Mouse (Mus musculus): ENCODE measurements around the gene Nkain4. TPM values are rescaled to one million over a fixed set of nuclear protein-coding genes. Genes with fewer than 3 reads are reported as not detected.

The Nkain4 gene
- total and polyA plus RNA-seq, 3 experiments: not detected

DNA sequence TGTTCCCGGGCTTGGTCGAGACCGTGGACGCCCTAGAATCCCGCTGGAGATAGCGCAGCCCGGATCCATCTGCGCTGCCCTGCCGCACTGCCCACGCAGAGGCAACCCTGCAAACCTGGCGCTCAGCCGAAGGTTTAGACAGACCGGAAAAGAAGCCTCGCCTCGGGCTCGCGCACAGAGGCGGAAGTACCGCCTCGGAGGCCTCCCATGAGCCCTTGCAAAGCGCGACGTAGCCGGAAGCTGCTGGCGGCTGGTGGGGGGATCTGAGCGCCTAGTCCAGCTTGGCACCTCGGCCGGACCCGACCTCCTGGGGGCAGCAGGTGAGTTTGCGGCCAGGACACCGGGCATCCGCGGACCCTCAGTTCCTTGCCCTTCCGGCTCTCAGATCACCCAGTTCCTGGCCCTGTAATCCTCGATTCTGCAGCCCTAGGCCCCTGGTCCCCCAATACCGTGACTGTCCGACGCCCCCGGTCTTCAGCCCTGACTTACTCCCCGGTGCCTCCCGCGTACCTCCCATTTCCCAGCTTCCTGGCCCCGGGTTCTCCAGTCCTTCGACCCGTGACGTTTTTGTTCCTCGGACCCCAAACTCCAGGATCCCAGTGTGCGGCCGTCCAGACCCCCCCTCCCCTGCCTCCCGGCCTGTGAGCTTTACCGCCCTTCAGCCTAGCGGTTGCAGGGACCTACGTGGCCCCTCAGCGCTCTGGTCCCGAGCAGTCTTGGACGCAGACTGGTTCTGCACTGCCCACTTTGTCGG lies 12.7 kb upstream of the Nkain4 start, which contains the start of gene Arfgap1 (continued):
- TF ChIP-seq ZMIZ1 (IDR thresholded peaks at IDR 0.05; ENCODE audit: low read depth, low read length) (peak; percentile 96), NELFE (IDR thresholded peaks at IDR 0.05; ENCODE audit: low read depth, low read length) (peak; percentile 96), MYC (IDR thresholded peaks at IDR 0.05; ENCODE audit: low read depth, low read length) (peak; percentile 78)

DNA sequence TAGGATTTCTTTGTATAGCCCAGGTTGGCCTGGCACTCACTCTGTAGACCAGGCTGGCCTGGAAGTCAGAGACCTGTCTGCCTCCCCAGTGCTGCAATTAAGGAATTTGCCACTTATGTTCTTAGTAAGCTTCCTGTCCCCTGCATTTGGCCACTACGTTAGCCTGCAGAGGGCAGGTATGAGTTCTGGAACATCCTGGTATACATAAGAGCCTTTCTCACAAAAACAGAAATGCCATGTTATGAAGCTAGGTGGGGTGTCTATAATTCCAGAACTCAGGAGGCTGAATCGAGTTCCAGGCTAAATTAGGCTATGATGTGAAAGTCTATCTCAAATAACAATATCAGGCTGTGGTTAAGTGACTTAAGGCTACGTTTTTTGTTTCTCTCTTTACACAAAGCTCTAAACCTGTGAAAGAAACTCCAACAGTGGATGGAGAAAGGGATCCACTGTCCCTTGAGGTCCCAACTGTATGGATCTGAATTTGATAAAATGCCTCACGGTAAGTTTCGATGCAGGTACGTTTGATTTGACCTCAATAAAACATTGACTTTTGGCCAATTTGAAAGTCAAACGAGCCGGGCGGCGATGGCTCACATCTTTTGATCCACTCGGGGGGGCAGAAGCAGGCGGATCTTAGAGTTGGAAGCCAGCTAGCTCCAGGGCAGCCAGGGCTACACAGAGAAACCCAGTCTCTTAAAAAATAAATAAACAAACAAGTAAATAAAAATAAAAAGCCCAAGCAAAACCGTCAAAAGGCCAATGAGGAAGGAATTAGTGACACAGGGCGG lies 11.8 kb upstream of the Nkain4 start:
- Histone ChIP-seq H3K79me2 (ENCODE audit: control insufficient read depth, insufficient read depth, low read length, poor library complexity) (peaks cover 21% of the 10 kb centered on the region), H3K4me1 (ENCODE audit: control insufficient read depth in 1 of 2, insufficient read depth in 2 of 2, low read length in 2 of 2) (peaks cover 2 to 7% of the 10 kb centered on the region in 2 experiments; a peak in 2 of 4 replicates), H3K36me3 (ENCODE audit: control insufficient read depth in 1 of 2, insufficient read depth in 2 of 2, low read length in 2 of 2) (peaks cover 0 to 11% of the 10 kb centered on the region in 2 experiments; a peak in 3 of 4 replicates), H3K4me3 (ENCODE audit: control insufficient read depth in 1 of 2, insufficient read depth in 1 of 2, low read depth in 2 of 2, low read length in 2 of 2) (peak overlapping the region; percentile 72 to 88), H3K27ac (ENCODE audit: control insufficient read depth, low read depth, low read length) (peak overlapping the region; percentile 51), H3K9me3 (replicated peaks; ENCODE audit: insufficient read depth, low read length) (no peaks in the 10 kb centered on the region), H3K9ac (ENCODE audit: control insufficient read depth, low read depth, low read length, poor library complexity, severe bottlenecking) (peak overlapping the region; percentile 78), H3K27me3 (ENCODE audit: control insufficient read depth in 1 of 2, insufficient read depth in 2 of 2, low read length in 2 of 2) (no peaks in the 10 kb centered on the region)
- peak; percentile 69 for DNase-seq (ENCODE audit: low read depth, low spot score)
- no peak for TF ChIP-seq KAT2A (conservative IDR thresholded peaks at IDR 0.05; ENCODE audit: low read depth, low read length)
- no peak for TF ChIP-seq POLR2AphosphoS2 (IDR thresholded peaks at IDR 0.05; ENCODE audit: low read length)
- no peak for TF ChIP-seq NRF1 (IDR thresholded peaks at IDR 0.05; ENCODE audit: insufficient read depth, low read depth, low read length, poor library complexity, severe bottlenecking)
- TF ChIP-seq ZC3H11A (IDR thresholded peaks at IDR 0.05; ENCODE audit: low read depth, low read length): no peak
- no peak for TF ChIP-seq GABPA (IDR thresholded peaks at IDR 0.05; ENCODE audit: low read depth, low read length)
- no peak for TF ChIP-seq BHLHE40 (IDR thresholded peaks at IDR 0.05; ENCODE audit: borderline replicate concordance, low read depth, low read length)
- TF ChIP-seq TCF12 (IDR thresholded peaks at IDR 0.05; ENCODE audit: low read depth, low read length): no peak
- TF ChIP-seq CTCF (IDR thresholded peaks at IDR 0.05 in 2 of 3, conservative IDR thresholded peaks at IDR 0.05 in 1 of 3; ENCODE audit: control insufficient read depth in 1 of 3, insufficient read depth in 1 of 3, low read depth in 2 of 3, low read length in 3 of 3, poor library complexity in 1 of 3, severe bottlenecking in 1 of 3): peak in 1 of 3 experiments; percentile 42; a peak in 3 of 6 replicates
- no peak for TF ChIP-seq RCOR1 (IDR thresholded peaks at IDR 0.05; ENCODE audit: low read depth, low read length)
- no peak for TF ChIP-seq MYC (IDR thresholded peaks at IDR 0.05; ENCODE audit: low read depth, low read length)
- no peak for TF ChIP-seq MXI1 (IDR thresholded peaks at IDR 0.05; ENCODE audit: low read depth, low read length)
- TF ChIP-seq UBTF (IDR thresholded peaks at IDR 0.05; ENCODE audit: borderline replicate concordance, insufficient read depth, low read depth, low read length): no peak
- no peak for TF ChIP-seq MYB (IDR thresholded peaks at IDR 0.05; ENCODE audit: low read depth, low read length)
- TF ChIP-seq TBP (IDR thresholded peaks at IDR 0.05; ENCODE audit: low read depth, low read length): no peak
- TF ChIP-seq MAX (IDR thresholded peaks at IDR 0.05; ENCODE audit: low read length): no peak
- no peak; the same call in 1 of the 2 replicates for TF ChIP-seq SIN3A (IDR thresholded peaks at IDR 0.05; ENCODE audit: low read length)
- no peak for TF ChIP-seq RAD21 (IDR thresholded peaks at IDR 0.05; ENCODE audit: low read depth, low read length)
- TF ChIP-seq ZKSCAN1 (IDR thresholded peaks at IDR 0.05; ENCODE audit: low read depth, low read length): no peak
- TF ChIP-seq MAFK (IDR thresholded peaks at IDR 0.05; ENCODE audit: borderline replicate concordance, low read depth, low read length): no peak
- TF ChIP-seq ETS1 (IDR thresholded peaks at IDR 0.05; ENCODE audit: low read depth, low read length): no peak
- no peak for TF ChIP-seq MEF2A (IDR thresholded peaks at IDR 0.05; ENCODE audit: extremely low read depth, insufficient replicate concordance, low read depth, low read length, poor library complexity, severe bottlenecking)
- no peak for TF ChIP-seq ELF1 (IDR thresholded peaks at IDR 0.05; ENCODE audit: low read depth, low read length)
- no peak for TF ChIP-seq CHD2 (IDR thresholded peaks at IDR 0.05; ENCODE audit: low read length)
- TF ChIP-seq CHD1 (IDR thresholded peaks at IDR 0.05; ENCODE audit: low read depth, low read length): no peak
- 0 out of 2 replicates have a peak, but pooled peaks have one; percentile 22 for TF ChIP-seq HCFC1 (IDR thresholded peaks at IDR 0.05; ENCODE audit: low read depth, low read length)
- no peak; the same call in 1 of the 2 replicates for TF ChIP-seq NELFE (IDR thresholded peaks at IDR 0.05; ENCODE audit: low read depth, low read length)
- TF ChIP-seq POLR2AphosphoS5 (IDR thresholded peaks at IDR 0.05; ENCODE audit: borderline replicate concordance, low read depth, low read length): no peak
- no peak for TF ChIP-seq USF1 (IDR thresholded peaks at IDR 0.05; ENCODE audit: low read depth, low read length)
- TF ChIP-seq E2F4 (IDR thresholded peaks at IDR 0.05; ENCODE audit: borderline replicate concordance, low read depth, low read length): no peak
- TF ChIP-seq TAL1 (IDR thresholded peaks at IDR 0.05; ENCODE audit: low read length): no peak

Data from MEL (cell line).